Mouse (Mus musculus) T-helper 17 cell (primary cell): ENCODE measurements around the gene Galnt11.

Experiments used
- in situ Hi-C, 2 experiments: fragments of 300-600 bp; cut with MboI, MseI; formaldehyde crosslinking; loops; 1 replicate in 1 of 2; 2 replicates in 1 of 2; pipeline ENCODE4 v1.15.1; 2025; ENCODE audit warnings: high pct_unique_total_duplicates in 2 of 2

Galnt11 gene

DNA sequence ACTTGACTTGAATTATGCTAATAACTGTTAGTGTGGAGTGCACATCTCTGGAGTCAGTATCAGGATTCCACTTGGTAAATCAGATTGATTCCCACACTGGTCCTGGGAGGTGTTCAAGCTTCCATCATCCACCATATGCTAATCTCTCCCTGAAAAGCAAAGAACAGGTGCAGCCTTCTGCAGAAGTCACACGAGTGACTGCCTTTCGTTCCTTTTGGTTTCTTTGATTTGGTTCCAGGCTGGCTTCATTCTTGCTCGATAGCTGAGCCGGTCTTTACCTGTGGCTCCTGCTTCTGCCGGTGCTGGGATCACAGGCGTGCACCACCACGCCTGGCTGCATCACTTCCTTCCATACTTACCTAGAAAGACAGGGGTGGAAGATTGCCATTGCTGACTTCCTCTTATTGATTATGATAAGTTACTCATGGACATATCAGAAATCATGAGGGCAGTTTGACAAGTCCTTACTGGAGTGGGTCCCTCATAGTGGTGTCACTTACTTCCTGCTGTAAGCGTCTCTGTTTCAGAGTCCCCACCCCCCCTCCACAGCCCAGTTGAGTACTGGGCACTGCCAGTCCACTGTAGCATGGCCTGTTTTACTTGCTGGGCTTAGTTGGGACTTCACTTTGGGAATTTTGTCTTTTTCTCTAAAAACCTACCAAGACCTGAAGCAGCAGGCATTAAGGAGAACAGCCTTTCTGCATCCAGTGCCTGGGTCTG is 31.3 kb downstream of the Galnt11 start:
- in situ Hi-C loops, result no loop called here

DNA sequence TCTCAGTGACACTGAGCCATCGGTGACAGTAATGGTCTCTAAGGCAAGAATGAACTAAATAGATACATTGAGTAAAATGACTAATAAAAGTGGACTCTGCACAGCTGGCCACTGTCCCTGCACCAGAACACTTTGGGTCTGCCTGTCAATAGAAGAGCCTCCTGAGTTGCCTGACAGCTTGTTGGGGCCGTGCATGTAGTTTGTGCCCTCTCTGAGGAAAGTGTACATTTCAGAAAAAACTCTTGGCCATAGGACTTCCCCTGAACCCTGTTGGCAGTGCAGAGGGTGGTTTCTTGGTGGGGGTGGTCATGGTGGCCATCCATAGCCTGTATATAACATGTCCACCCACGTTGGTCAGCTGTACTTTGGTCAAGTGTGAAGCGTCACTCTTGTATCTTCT is 32.8 kb downstream of the Galnt11 start:
- in situ Hi-C loops, result no loop called here

DNA sequence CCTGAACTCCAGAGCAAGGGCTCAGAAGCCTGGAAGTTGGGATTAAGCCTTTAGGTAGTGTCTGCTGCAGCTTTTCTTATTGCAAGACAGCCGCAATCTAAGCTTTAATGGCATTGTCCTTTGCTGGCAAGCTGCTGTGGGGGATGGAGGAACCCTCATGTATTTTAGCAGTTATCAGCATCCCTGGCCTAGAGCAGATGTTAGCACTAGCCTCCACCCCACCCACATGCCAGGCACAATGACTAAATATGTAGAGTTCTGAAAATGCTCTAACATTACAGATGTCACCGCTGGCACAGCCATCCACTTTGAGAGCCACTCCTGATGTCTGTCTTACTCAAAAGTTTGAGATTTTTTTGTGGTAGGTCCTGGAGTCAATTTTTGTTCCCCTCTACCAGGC is 35.0 kb downstream of the Galnt11 start:
- in situ Hi-C loops, result no loop called here

DNA sequence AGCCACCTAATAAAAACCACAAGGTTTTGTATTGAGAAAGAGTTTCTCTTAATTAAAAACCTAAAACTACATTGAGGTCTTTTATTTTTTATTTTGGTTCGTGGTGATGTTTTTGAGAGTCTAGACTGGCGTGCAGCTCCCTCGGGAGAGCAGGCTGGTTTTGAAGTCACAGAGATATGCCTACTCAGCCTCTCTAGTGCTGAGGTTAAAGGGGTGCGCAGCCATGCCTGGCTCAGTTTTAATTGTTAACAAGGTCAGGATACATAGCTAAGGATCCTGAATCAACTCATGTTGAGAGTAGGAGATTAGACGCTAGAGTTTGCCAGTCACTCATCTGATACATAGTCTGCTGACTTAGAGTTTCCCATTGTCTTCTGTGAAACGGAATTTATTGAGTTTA is 39.7 kb downstream of the Galnt11 start:
- in situ Hi-C loops, result no loop called here

DNA sequence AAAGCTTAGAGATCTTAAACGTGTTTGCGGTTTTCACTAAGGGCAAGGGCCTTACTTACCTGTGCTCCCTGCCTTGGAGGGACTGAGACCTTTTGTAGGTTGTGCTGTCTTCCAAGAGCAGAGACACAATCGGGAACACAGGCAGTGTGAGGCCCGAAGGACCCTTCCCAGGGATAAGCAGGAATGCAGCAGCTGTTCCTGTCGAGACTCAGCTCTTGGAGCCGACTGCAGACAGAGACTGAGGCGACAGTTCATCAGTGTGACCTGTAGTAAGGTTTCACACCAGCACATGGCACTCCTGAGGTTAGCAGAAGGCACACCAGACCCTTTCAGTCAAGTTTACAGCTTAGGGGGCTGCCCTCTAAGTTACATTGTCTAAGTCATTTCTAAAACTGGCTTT is 40.6 kb downstream of the Galnt11 start:
- in situ Hi-C loops, result no loop called here

DNA sequence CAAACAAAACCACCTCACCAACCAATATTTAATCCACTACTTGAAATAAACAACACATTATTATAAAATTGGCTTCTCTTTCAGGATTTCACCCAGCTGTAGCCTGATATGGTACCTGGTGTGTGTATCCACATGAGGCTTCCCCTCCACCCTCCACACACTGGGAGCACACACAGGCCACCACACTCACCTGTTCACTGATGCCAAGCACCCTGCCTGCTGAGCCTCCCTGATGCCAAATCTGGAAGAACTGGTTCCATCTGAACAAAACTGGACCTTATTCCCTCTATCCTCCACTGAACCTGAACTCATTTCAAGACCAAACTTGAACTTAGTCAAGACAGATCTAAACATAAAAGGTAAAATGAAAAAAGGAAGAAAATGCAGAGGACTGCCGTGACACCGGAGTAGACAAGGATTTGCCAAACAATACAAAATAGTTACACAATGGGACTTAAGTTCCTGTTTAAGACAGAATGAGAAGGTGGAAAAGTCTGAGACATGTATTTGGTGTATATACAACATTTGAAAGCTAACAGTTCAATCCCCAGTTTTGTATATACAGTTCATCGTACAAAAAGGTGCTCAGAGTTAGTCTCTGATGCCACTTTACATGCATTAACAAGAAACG is 46.7 kb downstream of the Galnt11 start:
- in situ Hi-C loops, result no loop called here

DNA sequence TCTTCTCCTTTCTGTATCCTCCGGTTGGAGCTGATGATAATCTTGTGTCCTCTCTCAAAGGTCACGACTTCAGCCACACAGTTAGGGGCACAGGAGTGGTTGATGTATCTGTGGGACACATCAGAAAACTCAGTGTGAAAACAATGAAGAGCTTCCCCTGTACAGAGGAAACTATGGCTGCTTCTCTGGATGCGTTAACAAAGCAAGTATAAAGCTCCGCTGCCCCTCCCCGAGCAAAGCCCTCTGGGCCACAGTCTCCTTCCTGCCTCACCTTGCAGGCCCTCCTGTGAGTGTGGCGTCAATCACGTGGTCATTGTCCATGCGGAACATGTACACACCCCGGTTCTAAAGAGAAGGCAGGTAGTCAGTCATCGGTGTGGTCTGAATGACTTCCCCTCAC is 53.9 kb downstream of the Galnt11 start:
- in situ Hi-C loops, result no loop called here

DNA sequence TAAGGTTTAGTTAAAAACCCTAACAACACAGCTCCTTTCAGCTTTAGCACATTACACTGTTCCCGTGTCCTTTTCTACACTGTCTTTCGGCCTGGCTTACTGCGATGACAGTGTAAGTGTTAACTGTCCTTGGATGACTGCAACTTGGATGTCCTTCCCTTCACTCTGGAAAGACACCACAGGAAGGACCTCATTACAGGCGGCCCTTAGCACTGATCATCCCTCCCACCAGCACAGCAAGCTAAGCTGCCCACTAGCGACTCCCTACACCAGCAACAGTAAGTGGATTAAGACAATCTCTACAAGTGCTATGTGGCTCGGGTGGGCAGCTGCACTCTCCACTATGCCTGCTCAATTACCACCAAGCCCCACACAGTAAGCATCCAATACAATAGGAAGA is 54.7 kb downstream of the Galnt11 start:
- in situ Hi-C loops, result no loop called here

DNA sequence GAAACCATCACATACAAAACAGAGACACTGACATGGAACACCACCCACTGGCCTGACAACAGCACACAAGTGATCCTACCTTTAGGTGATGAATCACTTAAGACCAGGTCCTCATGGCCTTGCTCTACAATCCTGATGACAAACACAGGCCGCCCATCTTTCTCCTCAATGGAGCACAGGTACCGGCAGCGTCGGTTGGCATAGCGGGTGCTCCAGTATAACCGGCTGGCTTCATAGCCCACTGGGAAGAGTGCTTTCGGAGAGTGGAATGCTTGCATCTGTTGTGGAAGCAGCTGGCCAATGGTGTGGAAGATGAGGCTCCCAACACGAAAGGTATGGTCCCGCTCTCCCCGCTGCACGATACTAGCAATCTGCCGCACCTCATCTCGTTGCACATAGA is 62.3 kb downstream of the Galnt11 start:
- in situ Hi-C loops, result no loop called here

DNA sequence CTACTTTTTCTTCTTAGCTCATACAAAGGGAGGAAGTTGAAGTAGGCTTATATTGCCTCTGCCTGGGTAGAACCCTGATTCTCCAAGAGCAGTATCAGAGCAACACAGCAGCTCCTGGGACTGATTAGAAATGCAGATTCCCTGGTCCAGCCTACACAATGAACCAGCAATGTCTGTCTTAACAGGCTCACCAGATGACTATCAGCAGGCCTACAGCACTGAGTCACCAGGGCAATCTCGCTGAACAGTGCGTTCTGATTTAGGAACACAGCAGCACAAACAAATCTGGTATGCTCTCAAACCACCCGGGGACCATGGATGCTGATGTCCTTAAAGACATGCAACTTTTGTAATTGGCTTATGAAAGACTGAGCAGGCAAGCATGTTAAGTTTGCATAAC is 75.1 kb downstream of the Galnt11 start:
- in situ Hi-C loops, result no loop called here

DNA sequence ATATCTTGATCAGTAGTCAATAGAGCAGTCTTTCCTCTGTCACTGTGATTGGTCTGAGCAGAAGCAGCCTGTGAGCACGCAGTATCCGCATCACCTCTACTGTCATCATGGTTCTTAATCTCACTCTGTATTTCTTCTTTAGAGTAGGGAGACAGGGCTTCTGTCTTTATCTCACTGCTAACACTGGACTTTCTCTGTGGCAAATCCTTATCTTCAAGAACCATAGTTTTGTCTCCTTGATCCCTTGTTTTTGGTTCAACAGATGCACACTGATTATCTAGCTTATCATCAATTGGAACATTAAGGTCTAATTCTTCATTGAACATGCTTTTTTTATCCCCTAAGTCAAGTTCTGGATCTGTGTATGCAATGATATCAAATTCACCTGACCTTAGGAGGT is 88.5 kb downstream of the Galnt11 start:
- in situ Hi-C loops, result no loop called here

DNA sequence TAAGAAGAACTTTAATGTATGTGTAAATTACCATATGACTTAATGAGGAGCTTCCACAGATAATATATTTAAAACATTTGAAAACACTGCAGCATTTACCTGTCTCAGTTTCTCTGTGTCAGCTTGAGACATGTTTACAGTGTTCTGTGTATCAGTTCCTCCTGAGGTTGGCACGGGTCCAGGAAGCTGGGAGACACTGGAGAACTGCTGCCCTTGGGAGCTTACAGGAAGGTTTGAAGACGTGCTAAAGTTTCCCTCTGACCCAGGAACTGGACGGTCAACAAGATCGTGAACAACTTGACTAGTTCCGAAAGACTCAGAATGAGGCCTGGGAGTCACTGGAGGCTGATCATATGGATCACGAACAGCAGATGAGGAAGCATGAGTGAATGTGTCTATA is 92.2 kb downstream of the Galnt11 start:
- in situ Hi-C loops, result no loop called here
